Mouse (Mus musculus) heart, embryonic 12.5 days (tissue): ENCODE data around the gene Olfr1045. TPM values are rescaled to one million over a fixed set of nuclear protein-coding genes. Genes with fewer than 3 reads are reported as not detected.
"Not testable (repeated sequence)": the region's sequence is repeated elsewhere in the genome, so short reads cannot be mapped to it uniquely, and the experiment has no call there.

Experiments
- ATAC-seq: fragments of 200-750 bp; cut with Nextera tagmentation; 2 replicates; pipeline ENCODE4 v1.8.0; 2017; ENCODE audit warnings: moderate TSS enrichment, moderate library complexity; ENCODE audit not compliant: insufficient number of reproducible peaks, low FRiP score
- H3K27ac ChIP-seq: fragments of 300-500 bp; sonication (generic); 2 replicates; pipeline ENCODE4 v1.5.1; 2016; ENCODE audit warnings: mild to moderate bottlenecking, moderate library complexity; ENCODE audit not compliant: poor library complexity, severe bottlenecking
- H3K27me3 ChIP-seq: fragments of 300-500 bp; sonication (generic); replicated peaks from 2 replicates; pipeline ENCODE4 v1.6.1; 2016; ENCODE audit warnings: mild to moderate bottlenecking, moderate library complexity
- H3K36me3 ChIP-seq: fragments of 300-500 bp; sonication (generic); 2 replicates; pipeline ENCODE4 v1.6.1; 2016; ENCODE audit warnings: mild to moderate bottlenecking, moderate library complexity
- H3K4me1 ChIP-seq: fragments of 300-500 bp; sonication (generic); replicated peaks from 2 replicates; pipeline ENCODE4 v1.6.1; 2016; ENCODE audit warnings: mild to moderate bottlenecking
- H3K4me2 ChIP-seq: fragments of 300-500 bp; sonication (generic); 2 replicates; pipeline ENCODE4 v1.6.1; 2016; ENCODE audit warnings: mild to moderate bottlenecking, moderate library complexity
- H3K4me3 ChIP-seq: fragments of 300-500 bp; sonication (generic); 2 replicates; pipeline ENCODE4 v1.5.1; 2016; ENCODE audit warnings: mild to moderate bottlenecking
- H3K9ac ChIP-seq: fragments of 300-500 bp; sonication (generic); 2 replicates; pipeline ENCODE4 v1.6.1; 2016; ENCODE audit warnings: mild to moderate bottlenecking, moderate library complexity
- H3K9me3 ChIP-seq: fragments of 300-500 bp; sonication (generic); replicated peaks from 2 replicates; pipeline ENCODE4 v1.6.1; 2016; ENCODE audit warnings: mild to moderate bottlenecking, moderate library complexity
- WGBS: fragments of 180-500 bp; shearing (Covaris S2); methylation state at CpG from one replicate; pipeline ENCODE4 v1.1.7; 2016; 5-methylcytosine and 5-hydroxymethylcytosine counted together
- polyA plus RNA-seq: library from polyadenylated mRNA; unstranded; fragments of >200 nt; fragmentation: Nextera tagmentation; extraction: Ambion mirVana; gene quantifications from 2 replicates; pipeline ENCODE4 v1.2.1, GENCODE M21; 2016

The Olfr1045 gene
- polyA plus RNA-seq, result not detected in 2 replicates

DNA sequence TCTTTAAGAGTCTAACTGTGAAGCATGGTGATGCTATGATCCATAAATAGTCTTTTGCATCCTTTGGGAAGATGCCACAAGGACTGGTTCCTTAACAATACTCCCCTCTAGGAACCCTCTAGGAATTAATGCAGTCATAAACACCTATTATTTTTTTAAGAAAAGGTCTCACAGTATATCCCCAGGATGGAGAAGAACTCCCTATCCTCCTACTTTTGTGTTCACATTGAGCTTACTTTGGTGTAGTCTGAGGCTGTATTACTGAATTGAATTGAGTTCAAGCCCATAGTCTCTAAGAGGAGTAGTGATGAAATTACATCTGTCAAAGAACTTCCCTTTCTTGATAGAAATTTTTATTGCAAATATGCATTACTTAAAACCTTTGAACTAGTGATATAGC is at the start of gene Olfr1045:
TSS of gene Olfr1045 (minus strand) at position 101 of the 400 bp plus-strand sequence.
- Histone ChIP-seq H3K9me3 (no peaks in the 10 kb centered on the region), H3K36me3 (no peaks in the 10 kb centered on the region), H3K4me3 (no peak within 1 kb of the TSS), H3K9ac (no peak within 1 kb of the TSS), H3K4me2 (no peak within 1 kb of the TSS), H3K27ac (no peak within 1 kb of the TSS), H3K4me1 (no peaks in the 10 kb centered on the region), H3K27me3 (no peaks in the 10 kb centered on the region)
- ATAC-seq, result no peak

DNA sequence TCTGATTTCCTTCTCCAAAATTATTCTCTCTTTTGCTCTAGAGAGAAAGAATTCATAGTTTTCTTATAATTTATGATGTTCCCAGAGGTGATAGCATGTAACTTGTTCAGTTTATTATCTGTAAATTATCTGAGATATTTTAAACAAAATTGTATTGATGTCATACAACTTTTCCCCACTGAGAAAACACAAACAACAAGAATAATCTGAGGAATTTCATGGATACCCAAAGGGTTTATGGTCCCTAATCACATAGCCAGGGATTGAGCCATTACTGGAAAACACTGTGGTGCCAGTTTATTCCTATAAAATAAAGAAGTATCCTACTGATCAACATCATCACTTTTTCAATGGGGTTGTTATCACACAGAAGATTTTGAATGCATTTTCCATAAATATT is 37.4 kb upstream of the Olfr1045 start, which contains the start of gene Olfr1048:
TSS of gene Olfr1048 (minus strand) at position 101 of the 400 bp plus-strand sequence.
- H3K27me3 ChIP-seq, result no peaks in the 10 kb centered on the region
- H3K27ac ChIP-seq, result no peak within 1 kb of the TSS
- H3K9ac ChIP-seq, result no peak within 1 kb of the TSS
- no peaks in the 10 kb centered on the region for H3K4me1 ChIP-seq
- no peaks in the 10 kb centered on the region for H3K36me3 ChIP-seq
- H3K4me3 ChIP-seq, result no peak within 1 kb of the TSS
- H3K4me2 ChIP-seq, result no peak within 1 kb of the TSS
- H3K9me3 ChIP-seq, result no peaks in the 10 kb centered on the region
- no peak for ATAC-seq

DNA sequence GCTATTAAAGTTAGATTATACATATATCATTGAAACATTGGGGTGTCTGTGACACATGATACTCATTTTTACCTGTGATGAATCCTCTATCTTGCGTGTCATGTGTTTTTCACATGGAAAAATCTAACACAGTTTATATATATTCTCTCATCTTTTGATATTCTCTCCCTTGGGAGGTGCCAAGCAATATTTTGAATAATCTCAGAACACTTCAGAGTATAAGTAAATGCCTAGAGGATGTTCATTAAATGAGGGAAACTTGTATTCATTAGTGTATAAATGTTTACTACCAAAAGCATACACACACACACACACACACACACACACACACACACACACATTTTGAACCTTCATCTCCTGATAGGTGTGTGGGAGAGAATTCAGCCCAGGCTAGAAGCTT is 28.5 kb upstream of the Olfr1045 start, which contains the start of gene Olfr1047:
TSS of gene Olfr1047 (minus strand) at position 101 of the 400 bp plus-strand sequence.
- Histone ChIP-seq H3K27me3 (no peaks in the 10 kb centered on the region), H3K9ac (no peak within 1 kb of the TSS), H3K4me1 (no peaks in the 10 kb centered on the region), H3K36me3 (no peaks in the 10 kb centered on the region), H3K27ac (no peak within 1 kb of the TSS), H3K4me3 (no peak within 1 kb of the TSS), H3K4me2 (no peak within 1 kb of the TSS), H3K9me3 (no peaks in the 10 kb centered on the region)
- no peak for ATAC-seq
- 79% methylated on average over 1 of the region's 1 CpGs for WGBS

DNA sequence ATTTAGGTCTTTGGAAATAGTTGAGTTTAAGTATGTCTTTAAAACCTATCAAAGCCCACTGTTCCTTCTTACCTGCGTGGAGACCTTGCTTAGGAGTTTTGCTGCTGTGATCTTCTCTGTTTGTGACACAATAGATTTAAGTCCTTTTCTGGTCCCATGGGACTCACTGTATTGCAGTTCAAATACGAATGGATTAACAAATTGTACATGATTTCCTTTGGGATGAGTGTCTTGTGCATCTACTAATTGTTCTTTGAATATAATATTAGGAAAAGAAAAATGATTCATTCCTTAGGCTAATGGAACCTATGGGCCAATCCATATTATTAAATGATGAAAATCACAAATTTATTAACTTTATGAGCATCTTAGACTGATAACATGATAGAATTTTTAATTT is 16.4 kb upstream of the Olfr1045 start, which contains the start of gene Olfr1046:
TSS of gene Olfr1046 (minus strand) at position 101 of the 400 bp plus-strand sequence.
- H3K4me2 ChIP-seq, result no peak within 1 kb of the TSS
- no peak within 1 kb of the TSS for H3K9ac ChIP-seq
- no peaks in the 10 kb centered on the region for H3K9me3 ChIP-seq
- H3K4me3 ChIP-seq, result no peak within 1 kb of the TSS
- no peaks in the 10 kb centered on the region for H3K4me1 ChIP-seq
- WGBS, result 70% methylated on average over 2 of the region's 2 CpGs
- no peaks in the 10 kb centered on the region for H3K27me3 ChIP-seq
- no peak within 1 kb of the TSS for H3K27ac ChIP-seq
- ATAC-seq, result no peak
- no peaks in the 10 kb centered on the region for H3K36me3 ChIP-seq

DNA sequence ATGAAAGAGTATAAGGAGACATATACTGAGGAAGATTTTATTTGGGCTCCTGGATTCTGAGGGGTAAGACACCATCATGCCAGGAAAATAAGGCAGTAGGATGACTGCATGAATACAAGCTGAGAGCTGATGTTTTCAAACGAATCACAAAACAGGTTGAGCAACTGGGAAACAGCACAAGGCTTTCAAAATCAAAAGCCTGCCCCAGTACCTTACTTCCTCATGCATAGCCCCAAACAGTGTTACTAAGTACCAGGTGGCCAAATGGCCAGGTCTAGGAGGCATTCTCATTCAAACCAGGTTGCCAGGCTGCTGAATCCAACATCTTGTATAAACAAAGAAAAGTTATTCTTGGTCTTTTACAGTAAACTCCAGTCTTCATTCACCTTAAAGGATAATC is 6.9 kb downstream of the Olfr1045 start:
- Histone ChIP-seq H3K4me2 (no peak overlapping the region), H3K4me1 (no peaks in the 10 kb centered on the region), H3K9ac (no peak overlapping the region), H3K9me3 (0 out of 2 replicates have a peak, but pooled peaks cover 7% of the 10 kb centered on the region), H3K4me3 (no peak overlapping the region), H3K27ac (no peak overlapping the region), H3K27me3 (no peaks in the 10 kb centered on the region), H3K36me3 (no peaks in the 10 kb centered on the region)
- WGBS, result 35% methylated on average over 1 of the region's 1 CpGs
- no peak for ATAC-seq

DNA sequence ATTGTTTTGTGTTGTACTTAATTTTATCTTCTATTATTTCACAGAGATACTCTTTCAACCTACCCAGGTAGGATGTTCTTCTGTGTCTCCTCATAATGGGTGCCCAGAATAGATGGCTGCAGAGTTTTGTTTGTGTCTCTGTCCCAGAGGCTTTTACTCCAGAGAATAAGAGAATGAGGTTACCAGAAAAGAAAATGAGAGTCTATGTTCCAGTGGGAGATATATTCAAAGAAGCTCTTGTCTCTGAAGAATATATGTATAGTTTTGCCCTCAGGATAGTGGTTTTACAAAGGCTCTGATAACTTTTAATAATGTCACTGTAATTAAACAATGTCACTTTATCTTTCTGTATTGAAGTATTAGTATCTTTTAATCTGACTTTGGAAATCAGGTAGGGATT is 17.2 kb downstream of the Olfr1045 start, which contains the start of gene Olfr52:
TSS of gene Olfr52 (minus strand) at position 101 of the 400 bp plus-strand sequence.
- no peaks in the 10 kb centered on the region for H3K27me3 ChIP-seq
- no peaks in the 10 kb centered on the region for H3K36me3 ChIP-seq
- no peaks in the 10 kb centered on the region for H3K4me1 ChIP-seq
- H3K4me2 ChIP-seq, result no peak within 1 kb of the TSS
- no peak within 1 kb of the TSS for H3K27ac ChIP-seq
- no peak within 1 kb of the TSS for H3K9ac ChIP-seq
- no peak for ATAC-seq
- no peak within 1 kb of the TSS for H3K4me3 ChIP-seq
- H3K9me3 ChIP-seq, result no peaks in the 10 kb centered on the region

DNA sequence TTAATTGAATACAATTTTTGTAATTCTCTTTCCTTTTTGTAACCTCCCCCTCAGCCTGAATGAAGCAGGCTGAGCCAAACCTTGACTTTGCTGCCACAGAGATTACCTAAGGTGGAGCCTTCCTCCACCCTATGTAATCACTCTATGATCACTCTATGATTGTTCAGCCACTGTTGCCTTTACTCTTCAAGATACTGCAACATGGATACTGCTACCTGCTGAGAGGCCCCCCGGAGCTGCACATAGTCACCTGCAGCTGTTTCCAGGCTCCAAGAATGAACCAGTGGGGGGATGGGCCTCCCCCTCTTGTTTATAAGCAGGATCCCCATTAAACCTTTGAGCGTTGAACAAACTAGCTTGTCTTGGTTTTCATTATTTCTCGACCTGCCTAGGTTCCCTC is 22.9 kb downstream of the Olfr1045 start:
- Histone ChIP-seq H3K36me3 (no peaks in the 10 kb centered on the region), H3K9ac (no peak overlapping the region), H3K4me2 (no peak overlapping the region), H3K27ac (no peak overlapping the region), H3K9me3 (no peaks in the 10 kb centered on the region), H3K27me3 (no peaks in the 10 kb centered on the region), H3K4me3 (no peak overlapping the region), H3K4me1 (no peaks in the 10 kb centered on the region)
- no peak for ATAC-seq
- WGBS, result 81% methylated on average over 3 of the region's 3 CpGs

DNA sequence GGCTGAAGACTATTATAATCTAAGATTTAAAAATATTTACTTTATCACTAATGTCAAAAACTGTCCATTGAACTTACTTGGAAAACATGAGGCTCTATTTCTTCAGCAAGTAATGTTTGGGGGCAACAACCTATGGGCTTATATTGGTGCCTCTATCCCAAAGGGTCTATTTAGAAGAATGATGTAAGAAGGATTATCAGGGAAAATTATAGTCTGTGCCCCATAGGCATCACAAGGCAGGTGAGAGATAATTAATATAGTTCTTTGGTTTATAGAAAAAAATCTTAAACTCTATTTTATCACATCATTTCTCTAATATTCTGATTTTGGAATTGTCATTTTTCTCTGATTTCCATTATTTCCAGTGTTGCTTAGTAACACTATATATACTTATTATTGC is 25.1 kb downstream of the Olfr1045 start, which contains the start of gene Olfr1044:
TSS of gene Olfr1044 (minus strand) at position 101 of the 400 bp plus-strand sequence.
- Histone ChIP-seq H3K27me3 (no peaks in the 10 kb centered on the region), H3K4me3 (no peak within 1 kb of the TSS), H3K27ac (no peak within 1 kb of the TSS), H3K4me2 (no peak within 1 kb of the TSS), H3K4me1 (no peaks in the 10 kb centered on the region), H3K9me3 (no peaks in the 10 kb centered on the region), H3K9ac (no peak within 1 kb of the TSS), H3K36me3 (no peaks in the 10 kb centered on the region)
- ATAC-seq, result no peak

DNA sequence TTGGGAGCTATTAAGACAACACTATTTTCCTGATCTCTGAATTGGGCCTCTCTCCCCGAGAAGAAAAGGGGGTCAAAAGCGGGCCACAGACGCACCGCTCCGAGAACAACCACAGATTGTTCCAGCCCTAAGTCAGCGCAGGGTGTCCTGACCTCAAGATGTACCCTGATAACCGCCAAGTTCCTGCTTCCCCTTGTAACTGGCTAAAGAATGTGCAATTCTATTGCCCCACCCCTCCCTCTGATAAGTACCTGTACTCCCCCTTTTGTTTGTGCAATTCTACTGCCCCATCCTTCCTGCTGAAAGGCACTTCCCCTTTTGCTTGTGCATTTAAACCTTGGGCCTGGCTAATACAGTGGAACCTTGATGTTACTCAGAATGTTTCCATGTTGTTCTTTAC is 27.4 kb downstream of the Olfr1045 start:
- not testable (repeated sequence) for H3K4me1 ChIP-seq, ATAC-seq, H3K4me3 ChIP-seq, H3K27me3 ChIP-seq, H3K27ac ChIP-seq, H3K4me2 ChIP-seq, H3K9me3 ChIP-seq, H3K9ac ChIP-seq, H3K36me3 ChIP-seq
- 77% methylated on average over 7 of the region's 7 CpGs for WGBS

DNA sequence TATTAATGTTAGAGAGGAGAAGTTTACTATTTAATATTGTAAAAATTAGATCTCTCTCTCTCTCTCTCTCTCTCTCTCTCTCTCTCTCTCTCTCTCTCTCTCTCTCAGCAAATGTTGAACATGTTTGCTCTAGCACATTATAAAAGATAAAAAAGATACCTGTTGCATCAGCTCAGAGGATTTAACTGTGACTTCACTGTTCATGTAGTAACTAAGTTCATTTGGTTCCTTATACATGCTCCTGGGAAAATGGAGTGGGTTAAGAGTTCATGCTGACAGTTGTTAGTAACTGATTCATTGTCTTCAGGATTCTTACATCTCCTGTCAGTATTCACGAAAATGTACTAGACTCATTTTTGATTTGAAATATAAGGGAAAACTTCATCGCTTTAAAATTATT is 35.4 kb downstream of the Olfr1045 start, which contains the start of gene Olfr1043:
TSS of gene Olfr1043 (minus strand) at position 101 of the 400 bp plus-strand sequence.
- 74% methylated on average over 2 of the region's 2 CpGs for whole genome bisulfite sequencing
- ATAC-seq, result no peak

DNA sequence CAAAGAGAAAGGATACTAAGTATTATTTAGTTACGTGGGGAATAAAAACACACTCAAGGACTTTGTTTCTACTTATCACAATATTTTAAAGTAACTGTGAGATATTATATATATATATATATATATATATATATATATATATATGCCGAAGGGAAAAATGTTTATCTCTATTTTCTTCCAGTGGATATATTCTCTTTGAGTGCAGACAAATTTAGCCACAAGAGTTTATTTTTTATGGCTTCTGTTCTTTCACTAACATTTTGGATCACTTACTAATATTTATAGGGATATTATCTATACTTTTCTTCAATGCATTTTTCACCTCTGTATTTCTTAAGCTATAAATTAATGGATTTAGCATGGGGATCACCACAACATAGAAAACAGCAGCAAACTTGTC is 41.1 kb downstream of the Olfr1045 start, which contains the start of gene Olfr1042:
TSS of gene Olfr1042 (minus strand) at position 101 of the 400 bp plus-strand sequence.
- H3K27ac ChIP-seq, result no peak within 1 kb of the TSS
- no peaks in the 10 kb centered on the region for H3K36me3 ChIP-seq
- no peak for ATAC-seq
- H3K4me1 ChIP-seq, result no peaks in the 10 kb centered on the region
- H3K9ac ChIP-seq, result no peak within 1 kb of the TSS
- no peaks in the 10 kb centered on the region for H3K27me3 ChIP-seq
- H3K4me2 ChIP-seq, result no peak within 1 kb of the TSS
- WGBS, result 78% methylated on average over 2 of the region's 2 CpGs
- no peak within 1 kb of the TSS for H3K4me3 ChIP-seq
- H3K9me3 ChIP-seq, result no peaks in the 10 kb centered on the region

More for the DNA sequence above, 35.4 kb downstream of the Olfr1045 start, which contains the start of gene Olfr1043:
- H3K4me2 ChIP-seq, result no peak within 1 kb of the TSS
- H3K4me3 ChIP-seq, result no peak within 1 kb of the TSS
- H3K4me1 ChIP-seq, result no peaks in the 10 kb centered on the region
- H3K27ac ChIP-seq, result no peak within 1 kb of the TSS
- no peaks in the 10 kb centered on the region for H3K9me3 ChIP-seq
- no peaks in the 10 kb centered on the region for H3K27me3 ChIP-seq
- no peak within 1 kb of the TSS for H3K9ac ChIP-seq
- no peaks in the 10 kb centered on the region for H3K36me3 ChIP-seq

DNA sequence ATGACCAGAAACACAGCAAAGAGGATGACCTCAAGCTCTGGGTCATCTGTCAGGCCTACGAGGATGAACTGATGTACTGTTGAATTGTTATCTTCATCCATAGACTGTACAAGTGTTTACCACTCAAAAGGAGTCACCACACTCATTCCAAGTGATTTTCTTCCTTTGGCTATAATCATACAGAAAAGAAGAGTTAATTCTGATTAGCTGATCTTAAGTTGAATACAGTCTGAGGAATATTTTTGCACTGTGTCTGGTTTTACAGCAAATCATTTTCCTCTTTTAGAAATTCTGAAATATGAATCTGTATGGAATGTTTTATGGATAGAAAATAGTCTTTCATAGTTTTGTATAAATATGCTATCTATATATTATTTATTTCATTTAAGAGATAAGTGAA is 56.2 kb downstream of the Olfr1045 start, which contains the start of gene Olfr1040:
TSS of gene Olfr1040 (minus strand) at position 101 of the 400 bp plus-strand sequence.
- H3K4me1 ChIP-seq, result no peaks in the 10 kb centered on the region
- H3K9me3 ChIP-seq, result no peaks in the 10 kb centered on the region
- no peak within 1 kb of the TSS for H3K4me2 ChIP-seq
- no peak within 1 kb of the TSS for H3K4me3 ChIP-seq
- no peaks in the 10 kb centered on the region for H3K27me3 ChIP-seq
- no peak within 1 kb of the TSS for H3K9ac ChIP-seq
- no peak for ATAC-seq
- no peaks in the 10 kb centered on the region for H3K36me3 ChIP-seq
- no peak within 1 kb of the TSS for H3K27ac ChIP-seq
- 88% methylated on average over 1 of the region's 1 CpGs for WGBS
